Mouse (Mus musculus) CD4-positive, CD25-positive, alpha-beta regulatory T cell, adult 2 months (primary cell): Measurements from ENCODE around the gene Fyn.

ENCODE experiments used
- DNase-seq: peaks from one replicate; pipeline ENCODE4 v3.0.0-alpha.2; 2012; ENCODE audit warnings: low read depth, low spot score

The Fyn gene

DNA sequence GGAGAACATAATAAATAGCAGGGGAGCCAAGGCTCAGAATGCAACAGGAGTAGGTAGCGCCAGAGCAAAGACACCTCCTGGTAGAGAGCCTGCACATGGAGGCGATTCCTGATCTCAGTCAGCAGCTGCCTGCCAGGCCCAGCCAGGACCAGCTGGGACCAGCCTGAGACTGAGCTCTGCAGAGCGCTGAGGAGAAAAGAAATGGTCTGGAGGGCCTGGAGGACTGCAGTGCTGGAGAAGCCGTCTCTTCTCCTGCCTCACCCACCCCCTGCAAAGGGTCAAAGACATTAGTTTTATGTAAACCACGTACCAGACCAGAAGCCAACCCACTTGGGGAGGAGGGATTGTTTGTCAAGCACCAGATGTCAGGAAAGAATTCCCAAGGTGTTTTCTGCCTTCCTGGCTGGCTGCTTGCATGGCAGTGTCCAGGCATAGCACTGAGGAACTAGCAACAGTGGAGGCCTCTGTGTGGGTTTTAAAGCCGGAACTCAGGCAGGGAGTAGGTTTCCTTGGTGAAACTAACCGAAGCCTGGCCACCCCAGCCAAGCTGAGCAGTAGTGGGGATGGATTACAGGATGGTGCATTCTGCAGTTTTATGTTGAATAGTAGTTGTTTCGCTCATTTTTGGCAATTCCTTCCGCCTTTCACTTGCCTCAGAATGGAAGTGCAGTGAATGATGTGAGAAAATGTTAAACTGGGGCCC lies 165.8 kb downstream of the Fyn start:
- no peak for DNase-seq

DNA sequence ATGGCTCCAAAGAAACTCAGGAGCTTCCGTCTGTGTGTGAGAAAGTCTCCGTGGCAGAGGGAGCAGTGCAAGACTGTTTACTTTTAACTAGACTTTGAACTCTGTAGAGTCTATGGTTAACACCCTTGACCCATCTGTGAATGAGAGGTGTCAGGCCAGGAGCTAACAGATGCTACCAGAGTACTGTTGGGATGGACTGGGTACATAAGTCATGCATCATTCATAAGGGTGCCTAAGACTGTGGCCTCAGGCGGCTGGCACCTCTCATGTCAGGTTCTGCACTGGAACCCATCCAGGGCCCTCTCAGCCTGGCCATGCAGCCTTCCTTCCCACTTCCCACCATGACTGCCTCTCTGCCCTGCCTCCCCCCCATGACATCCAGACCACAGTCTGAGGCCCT lies 166.7 kb downstream of the Fyn start:
- DNase-seq, result no peak

DNA sequence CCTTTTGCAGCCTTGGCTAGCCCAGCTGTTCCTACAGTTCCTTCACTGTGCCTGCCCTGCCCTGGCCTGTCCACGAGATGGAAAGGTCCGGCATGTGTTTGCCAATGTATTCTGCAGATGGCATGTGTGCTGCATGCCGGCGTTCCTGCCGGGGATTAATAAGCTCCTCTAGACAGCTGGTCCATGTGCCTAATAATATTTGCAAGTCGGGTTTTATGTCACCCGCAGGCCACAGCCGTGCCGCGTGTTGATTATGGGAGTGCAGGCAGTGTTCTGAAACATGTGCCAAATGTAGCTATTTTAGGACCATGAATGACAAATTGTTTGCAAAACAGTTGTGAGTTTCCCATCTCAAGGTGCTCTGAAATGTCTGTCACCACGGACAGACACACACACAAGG lies 167.6 kb downstream of the Fyn start:
- no peak for DNase-seq

DNA sequence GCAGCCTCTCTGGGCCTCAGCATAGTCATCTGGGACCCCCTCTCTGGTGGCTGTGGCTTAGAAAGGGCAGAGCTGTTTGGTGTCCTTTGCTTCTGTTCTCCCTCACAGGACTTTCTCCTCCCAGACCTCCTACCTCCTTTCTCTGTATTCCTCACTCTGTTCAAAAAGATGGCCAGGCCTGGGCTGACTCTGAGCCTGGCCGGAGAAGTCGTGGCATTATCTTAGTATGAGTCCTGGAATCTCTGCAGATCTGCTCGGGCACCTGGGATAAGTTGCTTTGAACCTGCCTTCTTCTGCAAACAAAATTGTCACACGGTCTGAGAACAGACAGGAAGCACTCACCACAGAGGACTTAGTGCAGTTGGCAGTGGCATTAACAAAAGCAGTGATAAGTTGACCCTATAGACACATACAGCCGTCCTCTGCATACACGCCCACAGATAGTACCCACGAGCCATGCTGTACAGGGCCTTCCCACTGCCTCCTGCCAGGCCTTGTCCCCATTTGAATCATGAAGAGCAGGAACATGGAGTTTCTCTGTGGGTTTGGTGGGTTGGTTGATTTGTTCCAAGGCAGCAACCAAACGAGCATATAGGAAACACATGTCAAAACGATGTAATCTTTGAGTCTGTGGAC lies 171.5 kb downstream of the Fyn start:
- DNase-seq, result no peak

DNA sequence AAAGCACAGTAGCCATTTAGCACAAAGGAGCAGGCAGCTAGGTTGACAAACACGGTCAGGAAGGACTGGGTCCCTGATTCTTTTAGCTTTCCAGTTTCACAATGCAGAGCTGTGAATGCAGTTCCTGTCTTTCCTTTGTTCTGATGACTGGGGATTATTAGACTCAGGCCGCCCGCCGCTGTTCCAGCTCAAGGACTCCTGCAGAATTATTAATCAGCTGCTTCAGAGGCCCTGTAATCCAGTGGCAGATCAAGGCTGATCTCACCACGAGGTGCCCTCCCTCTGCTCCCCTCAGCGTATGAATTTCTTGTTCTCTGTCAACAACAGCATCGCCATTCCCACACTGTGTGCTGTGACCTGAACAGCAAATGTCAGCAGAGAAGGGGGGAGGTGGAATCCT lies 172.3 kb downstream of the Fyn start:
- DNase-seq, result no peak

DNA sequence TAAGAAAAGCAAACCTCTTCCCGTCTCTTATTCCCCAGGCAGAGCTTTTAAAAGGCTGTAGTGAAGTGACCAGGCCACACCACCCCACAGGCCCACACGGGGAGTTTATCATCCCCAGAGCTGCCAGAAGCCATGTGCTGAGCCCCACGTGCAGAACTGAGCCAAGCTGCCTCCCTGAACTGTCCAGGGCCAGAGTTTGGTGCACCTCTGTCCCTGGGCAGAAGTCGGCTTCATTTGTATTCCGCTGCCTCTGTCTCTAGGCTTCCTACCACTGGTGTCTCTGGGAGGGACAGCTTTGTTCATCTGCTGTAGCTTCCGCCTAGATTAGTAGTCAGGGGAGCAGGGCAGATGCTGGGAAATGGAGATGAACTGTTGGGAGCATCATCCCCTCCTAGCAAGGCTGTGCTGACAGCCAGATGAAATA lies 172.8 kb downstream of the Fyn start:
- no peak for DNase-seq

DNA sequence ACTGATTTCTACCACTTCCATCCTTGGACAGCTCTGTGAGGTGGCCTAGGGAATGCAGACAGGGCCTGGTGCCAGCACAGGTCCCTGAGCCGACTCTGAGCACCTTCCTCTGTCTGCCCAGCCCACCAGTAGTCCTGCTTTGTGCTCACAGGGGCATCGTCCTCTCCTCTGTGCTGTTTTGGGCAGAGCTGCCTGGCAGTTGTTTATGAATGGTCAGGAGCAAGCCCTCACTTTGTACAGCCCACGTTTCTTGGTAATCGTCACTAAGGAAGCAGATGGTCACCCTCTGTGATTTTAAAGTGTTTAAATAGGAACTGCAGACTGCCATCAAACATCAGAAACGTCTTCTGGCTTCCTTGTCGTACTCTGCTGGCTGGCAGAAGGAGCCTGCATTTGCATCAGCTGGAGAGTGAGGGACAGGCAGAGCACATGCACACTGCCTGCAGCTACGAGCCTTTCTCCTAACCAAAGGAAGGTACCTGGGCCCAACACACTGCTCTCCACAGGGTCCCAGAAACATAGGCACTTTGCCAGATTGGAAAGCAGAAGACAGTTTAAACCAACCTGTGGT lies 173.4 kb downstream of the Fyn start:
- DNase-seq, result no peak

DNA sequence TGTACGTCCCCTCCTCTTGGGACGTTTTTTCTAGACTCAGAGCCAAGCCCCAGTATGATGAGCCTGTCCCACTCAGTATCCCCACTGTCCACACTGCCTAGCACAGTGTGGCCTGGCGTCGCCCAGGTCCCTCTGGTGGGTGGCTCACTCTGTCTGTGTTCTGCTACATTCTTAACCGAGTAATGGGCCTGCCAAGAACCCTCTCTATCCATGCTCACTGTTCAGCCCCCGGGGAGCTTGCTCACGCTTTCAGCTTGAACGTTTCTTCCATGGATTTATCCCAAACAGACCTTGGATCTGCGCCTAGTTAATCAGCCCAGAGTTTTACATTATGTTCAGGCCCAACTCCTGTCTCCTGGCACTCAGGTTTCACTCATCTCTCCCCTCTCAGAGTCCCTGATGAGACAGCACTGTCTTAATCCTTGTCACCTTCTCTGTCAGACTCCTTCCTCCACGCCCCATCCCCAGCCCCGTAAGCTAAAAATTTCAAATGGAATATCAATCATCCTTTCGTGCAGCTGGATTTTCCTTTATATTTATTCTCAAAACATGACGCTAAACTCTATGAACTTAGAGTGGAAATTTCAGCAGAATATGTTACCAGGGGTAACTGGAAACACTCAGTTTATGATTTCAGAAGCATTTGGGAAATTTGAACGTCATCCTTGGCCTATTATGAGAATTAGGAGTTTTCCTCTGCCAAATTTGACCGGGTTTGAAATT lies 174.0 kb downstream of the Fyn start:
- no peak for DNase-seq

DNA sequence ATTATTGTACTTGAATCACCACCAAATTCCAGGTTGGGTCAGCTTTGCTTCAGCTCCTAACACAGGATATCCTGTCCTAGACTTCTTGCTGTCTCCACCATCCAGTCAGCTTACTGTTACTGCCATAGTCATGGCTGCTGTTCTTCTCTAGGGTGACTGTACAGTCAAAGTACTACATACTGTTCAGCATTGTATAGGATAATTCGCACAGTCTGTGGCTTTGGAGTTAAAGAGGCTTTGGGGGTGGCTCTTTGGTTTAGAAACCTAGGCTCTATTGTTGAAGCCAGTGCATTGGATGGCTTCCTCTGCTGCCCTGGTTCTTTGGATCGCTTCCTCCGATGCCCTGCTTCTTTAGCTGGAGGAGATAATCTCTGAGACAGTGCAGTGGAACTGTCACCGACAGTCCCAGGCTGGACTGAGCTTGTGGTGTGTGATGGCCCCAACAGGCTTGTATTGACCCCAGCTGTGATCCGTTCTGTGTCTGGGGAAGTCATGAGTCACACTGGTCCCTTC lies 174.7 kb downstream of the Fyn start:
- DNase-seq, result no peak

DNA sequence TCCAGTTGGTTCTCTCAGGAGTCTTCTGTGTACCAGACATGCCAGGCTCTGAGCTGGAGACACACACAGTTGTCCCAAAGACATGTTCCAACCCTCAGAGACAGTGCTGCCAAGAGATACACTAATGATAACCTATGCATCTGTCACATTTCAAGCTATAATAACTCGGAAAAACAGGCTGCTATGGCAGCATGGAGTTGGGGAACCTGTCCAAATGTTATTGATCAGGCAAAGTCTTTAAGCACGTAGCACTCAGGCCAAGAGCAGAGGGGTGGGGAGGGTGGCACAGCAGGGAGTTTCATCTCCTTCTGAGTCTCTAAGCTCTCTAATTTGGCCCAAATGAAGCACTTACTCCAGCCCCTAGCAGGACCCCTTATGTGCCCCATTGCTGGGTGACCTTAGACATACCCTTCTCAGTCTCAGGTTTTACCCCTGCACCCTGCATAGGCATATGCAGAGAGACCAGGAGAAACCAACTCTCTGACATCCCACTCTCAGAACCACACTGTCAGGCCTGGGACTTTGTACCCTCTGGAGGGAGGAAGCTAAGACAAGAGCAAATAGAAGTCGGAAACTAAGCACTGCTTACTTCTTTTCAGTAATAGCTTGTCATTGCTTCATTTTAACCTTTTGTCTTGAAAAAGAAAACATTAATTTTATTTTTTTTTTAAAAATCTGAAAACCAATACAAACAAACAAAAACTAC lies 178.9 kb downstream of the Fyn start:
- no peak for DNase-seq

DNA sequence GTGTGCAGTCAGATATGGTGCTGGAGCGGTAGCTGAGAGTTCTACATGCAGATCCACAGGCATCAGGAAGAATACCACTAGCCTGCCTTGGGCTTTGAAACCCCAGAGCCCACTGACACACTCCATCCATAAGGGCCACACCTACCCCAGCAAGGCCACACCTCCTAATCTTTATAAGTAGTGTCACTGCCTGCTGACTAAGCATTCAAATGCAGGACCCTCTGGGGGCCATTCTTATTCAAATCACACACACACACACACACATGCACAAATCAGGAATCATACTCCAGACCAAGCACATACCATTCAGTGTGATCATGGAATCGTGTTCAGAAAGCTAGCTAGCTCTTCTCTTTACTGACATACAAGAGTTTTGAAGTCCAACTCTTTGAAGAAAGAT lies 182.1 kb downstream of the Fyn start:
- no peak for DNase-seq

DNA sequence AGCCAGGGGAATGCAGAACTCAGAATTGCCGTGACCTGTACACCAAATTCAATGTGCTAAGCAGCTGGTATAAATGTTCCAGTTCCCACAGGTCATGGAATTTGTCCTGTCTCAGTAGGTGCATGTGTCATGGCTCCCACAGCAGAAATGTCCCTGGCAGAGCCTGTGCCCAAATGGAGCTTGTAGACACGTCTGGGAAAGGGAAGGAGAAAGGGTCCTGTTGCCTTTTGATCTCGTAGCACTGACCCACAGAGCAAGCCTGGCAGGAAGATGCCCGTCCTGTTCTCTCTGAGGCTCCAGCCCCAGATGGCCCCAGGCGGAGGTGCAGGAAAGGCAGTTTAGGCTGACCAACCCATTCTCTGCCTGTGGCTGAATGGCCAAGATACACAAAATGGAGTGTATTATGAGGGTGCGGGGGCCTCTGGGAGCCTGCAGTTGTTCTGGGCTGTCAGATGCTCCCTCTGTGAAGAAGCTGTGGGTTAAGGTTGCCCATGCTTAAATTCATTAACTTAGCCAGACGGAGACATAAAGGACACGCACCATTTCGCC lies 183.1 kb downstream of the Fyn start:
- DNase-seq, result no peak

DNA sequence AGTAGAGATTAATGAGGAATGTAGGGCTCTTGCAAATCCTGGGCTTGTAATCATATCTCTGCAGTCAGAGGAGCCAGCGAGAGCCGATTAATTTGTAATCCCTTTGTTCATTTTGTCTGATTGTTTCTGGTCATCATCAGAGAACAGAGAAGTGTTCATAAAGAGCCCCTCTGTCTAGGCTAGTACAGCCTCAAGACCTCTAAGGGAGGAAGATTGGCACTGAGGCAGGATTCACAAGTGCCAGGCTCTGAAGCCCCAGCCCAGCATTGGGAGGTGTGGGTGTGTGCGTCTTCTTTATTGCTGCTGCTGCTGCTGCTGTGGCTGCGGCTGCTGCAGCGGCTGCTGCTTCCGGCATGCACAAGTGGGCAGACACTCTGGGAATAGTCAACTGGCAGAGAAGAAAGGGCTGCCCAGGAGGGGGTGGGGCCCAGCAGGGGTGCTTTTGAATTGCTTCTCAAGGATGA lies 183.7 kb downstream of the Fyn start:
- no peak for DNase-seq

DNA sequence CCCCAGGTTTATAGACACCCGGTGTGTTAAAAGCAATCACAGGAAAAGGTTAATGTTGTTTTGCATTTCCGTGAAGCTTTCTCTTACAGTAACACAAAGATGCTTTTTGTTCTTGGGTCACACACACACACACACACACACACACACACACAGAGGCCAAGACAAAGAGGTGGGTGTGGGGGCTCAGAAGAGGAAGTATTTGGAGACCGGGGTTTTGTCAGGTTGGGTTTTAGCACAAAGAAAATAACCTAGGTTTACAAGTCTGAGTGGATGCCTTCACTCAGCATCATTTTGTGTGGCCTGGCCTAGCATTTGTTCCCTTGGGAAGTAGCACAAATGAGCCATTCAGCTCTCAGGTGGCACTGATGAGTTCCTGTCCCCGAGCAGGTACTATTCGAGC lies 184.2 kb downstream of the Fyn start:
- DNase-seq, result no peak

DNA sequence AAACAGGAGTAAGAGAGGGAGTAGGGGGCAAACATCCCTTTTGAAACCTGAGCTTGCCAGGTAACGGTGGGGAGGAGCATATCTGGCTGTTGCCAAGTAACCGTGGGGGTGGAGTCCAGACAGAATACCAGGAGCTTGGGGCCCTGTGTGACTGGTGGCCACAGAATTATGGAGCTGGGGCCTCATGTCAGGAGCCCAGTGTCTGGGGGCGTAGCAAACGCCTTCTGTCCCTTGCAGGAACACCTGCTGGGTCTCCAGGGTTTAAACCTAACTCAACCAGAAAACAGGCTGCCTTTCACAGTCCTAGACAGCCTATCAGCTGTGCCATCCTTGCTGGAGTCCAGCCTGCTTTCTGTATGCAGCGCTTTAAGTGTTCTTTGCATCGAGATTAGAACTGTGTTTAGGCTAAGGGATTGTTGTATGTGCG lies 186.6 kb downstream of the Fyn start:
- no peak for DNase-seq

DNA sequence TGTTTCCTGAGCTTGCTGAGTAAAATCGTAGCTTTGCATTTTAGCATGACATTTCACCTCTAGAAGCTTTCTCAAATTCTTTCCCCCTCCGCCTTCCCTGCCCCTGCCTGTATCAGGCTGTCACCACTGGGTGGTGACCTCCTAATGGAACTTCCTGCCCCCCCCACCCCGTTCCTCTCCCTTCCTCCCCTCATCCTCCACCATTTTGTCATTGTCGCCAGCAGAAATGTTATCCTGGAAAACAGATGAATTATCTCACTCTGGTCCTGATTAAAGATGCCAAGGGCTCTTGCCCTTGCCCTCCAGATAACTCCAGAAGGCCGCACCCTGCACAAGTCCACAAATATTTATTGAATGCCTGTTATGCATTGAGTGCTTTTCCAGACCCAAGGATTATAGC lies 187.1 kb downstream of the Fyn start:
- no peak for DNase-seq

DNA sequence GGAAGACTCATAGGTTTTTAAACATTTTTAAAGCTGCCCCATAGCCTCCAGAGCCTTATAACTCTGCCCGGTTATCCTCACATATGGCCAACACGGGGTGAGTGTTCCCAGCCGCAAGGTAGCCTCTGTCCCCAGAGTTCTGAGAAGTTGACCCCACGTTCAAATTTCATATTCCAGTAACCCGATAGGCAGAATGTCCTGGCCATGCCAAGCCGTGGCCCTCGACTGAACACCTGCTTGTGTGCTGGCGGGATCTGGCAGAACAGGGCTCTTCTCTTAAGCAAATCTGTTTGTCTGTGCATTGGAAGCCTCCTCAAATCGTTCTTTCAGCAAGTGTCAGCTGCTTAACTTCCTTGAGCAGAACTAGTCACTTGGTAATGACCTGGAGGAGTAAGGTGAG lies 188.7 kb downstream of the Fyn start:
- no peak for DNase-seq

DNA sequence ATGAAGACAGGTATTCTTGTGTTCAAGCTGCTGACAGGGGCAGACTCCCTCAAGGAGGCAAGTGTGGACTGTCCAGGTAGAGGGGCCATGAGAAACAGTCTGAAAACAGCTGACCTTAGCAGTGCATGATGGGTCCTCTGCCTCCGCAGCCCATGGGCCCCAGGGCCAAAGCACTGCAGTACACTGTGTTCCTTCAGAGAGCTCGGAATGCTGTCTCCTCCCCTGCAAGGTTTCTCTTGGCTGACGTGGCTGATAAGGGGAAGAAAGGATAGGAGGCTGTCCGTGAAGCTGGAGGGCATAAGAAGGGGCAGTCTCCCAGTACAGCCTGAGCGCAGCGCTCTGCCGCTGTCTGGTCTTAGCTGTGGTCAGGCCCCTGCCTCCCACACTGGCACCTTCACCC lies 189.2 kb downstream of the Fyn start:
- DNase-seq, result no peak

DNA sequence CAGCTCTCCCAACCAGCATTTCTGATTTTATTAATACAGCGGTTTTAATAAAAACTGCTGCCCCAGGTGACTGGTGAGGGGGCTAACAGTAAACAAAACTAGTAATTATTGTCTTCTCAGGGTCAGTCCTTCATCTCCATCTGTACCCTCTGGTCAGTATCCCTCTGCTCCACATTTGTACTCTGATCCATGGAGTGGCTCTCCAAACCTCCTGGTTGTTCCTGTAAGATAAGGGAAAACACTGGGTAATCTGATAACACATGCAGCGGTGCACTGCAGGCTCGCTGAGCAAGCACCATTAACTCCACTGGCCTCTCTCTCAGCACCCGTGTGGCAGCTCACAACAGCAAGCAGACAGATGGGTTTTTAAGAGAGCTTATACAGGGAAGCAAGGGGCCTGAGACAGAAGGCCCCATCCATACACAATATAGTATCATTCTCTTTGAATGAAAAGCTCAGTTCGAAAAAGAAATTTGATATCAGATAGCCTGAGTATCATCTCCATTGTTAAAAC lies 189.9 kb downstream of the Fyn start:
- no peak for DNase-seq

DNA sequence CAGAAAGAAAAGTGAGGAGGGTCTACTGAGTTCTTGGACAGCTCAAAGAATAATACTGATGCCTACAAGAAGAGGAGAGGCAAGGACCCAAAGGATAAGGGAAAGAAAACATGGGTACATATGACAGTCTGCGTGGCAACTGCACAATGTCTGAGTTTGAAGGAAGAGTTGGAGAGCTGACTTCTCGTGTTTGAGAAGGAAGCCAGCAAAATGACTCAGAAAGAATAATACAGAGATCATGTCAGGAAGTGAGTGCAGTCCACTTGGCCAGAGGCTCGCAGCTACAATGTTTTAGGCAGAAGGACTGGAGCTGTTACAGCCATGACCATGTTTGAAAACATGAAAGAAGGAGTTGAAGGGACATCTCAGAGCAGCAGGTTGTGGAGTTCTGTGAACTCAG lies 190.7 kb downstream of the Fyn start:
- DNase-seq, result no peak

DNA sequence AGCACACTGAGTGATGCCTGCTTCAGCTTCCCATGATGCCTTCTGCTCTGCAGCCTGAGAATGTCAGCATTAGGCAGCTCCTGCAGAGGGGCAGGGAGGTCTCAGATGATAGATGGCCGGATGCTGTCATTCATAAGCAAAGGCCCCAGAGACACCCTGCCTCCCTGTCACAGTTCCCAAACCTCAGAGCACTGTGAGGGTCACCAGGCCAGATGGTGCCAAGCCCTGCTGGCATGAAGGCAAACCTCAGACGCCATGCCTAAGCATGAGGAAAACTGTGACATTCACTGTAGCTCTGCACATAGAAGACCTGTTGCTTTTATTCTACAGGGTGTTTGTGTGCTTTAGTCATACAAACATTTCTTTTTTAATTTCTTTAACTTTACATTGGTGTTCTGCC lies 193.7 kb downstream of the Fyn start:
- DNase-seq, result no peak
